Mouse (Mus musculus): ENCODE data around the gene Rasgrf1.

- no peak for TF ChIP-seq CTCF (IDR thresholded peaks at IDR 0.05; ENCODE audit: low read depth, low read length)
- TF ChIP-seq GATA1 (IDR thresholded peaks at IDR 0.05; ENCODE audit: borderline replicate concordance, low read length): no peak
- no peak for TF ChIP-seq TAL1 (conservative IDR thresholded peaks at IDR 0.05; ENCODE audit: low read depth, low read length)
- TF ChIP-seq GATA2 (IDR thresholded peaks at IDR 0.05; ENCODE audit: borderline replicate concordance, low read depth, low read length): no peak
- no peak for TF ChIP-seq POLR2AphosphoS5 (IDR thresholded peaks at IDR 0.05; ENCODE audit: insufficient replicate concordance, low read depth, low read length)
Measured at GRCm38 (mm10) chr9:90053852-90054251, 144.1 kb downstream of the Rasgrf1 start, which contains the start of gene Ctsh.

Data from G1E (cell line).